Mouse (Mus musculus): ENCODE measurements around the gene Tesk1. TPM values are rescaled to one million over a fixed set of nuclear protein-coding genes. Genes with fewer than 3 reads are reported as not detected.

Tesk1 gene
- polyA plus RNA-seq, 1 experiment from 2014 or later: 12.7 TPM

GRCm38 (mm10) chr4:43421632-43422240 lies 20.0 kb upstream of the Tesk1 start:
- no peak overlapping the region for H3K4me2 ChIP-seq (replicated peaks)
- ATAC-seq (ENCODE audit: low FRiP score, low read depth): no peak
- no peaks in the 10 kb centered on the region for H3K9me3 ChIP-seq
- peaks cover 20% of the 10 kb centered on the region for H3K4me1 ChIP-seq
- peaks cover 69% of the 10 kb centered on the region for H3K36me3 ChIP-seq
- H3K27ac ChIP-seq (replicated peaks): no peak overlapping the region
- H3K27me3 ChIP-seq: peaks cover 49% of the 10 kb centered on the region
- 83% methylated on average over 28 of the region's 28 CpGs for WGBS
- no peak overlapping the region for H3K9ac ChIP-seq (replicated peaks)
- H3K4me3 ChIP-seq: no peak overlapping the region

- Histone ChIP-seq H3K4me1 (peaks cover 30% of the 10 kb centered on the region), H3K9me3 (no peaks in the 10 kb centered on the region), H3K27ac (replicated peaks) (no peak overlapping the region), H3K9ac (replicated peaks) (no peak overlapping the region), H3K27me3 (peaks cover 66% of the 10 kb centered on the region), H3K4me2 (replicated peaks) (no peak overlapping the region), H3K36me3 (peaks cover 56% of the 10 kb centered on the region), H3K4me3 (no peak overlapping the region)
- ATAC-seq (ENCODE audit: low FRiP score, low read depth): no peak
- 93% methylated on average over 20 of the region's 20 CpGs for WGBS
Observed at GRCm38 (mm10) chr4:43423267-43423934, 18.3 kb upstream of the Tesk1 start.

DNA sequence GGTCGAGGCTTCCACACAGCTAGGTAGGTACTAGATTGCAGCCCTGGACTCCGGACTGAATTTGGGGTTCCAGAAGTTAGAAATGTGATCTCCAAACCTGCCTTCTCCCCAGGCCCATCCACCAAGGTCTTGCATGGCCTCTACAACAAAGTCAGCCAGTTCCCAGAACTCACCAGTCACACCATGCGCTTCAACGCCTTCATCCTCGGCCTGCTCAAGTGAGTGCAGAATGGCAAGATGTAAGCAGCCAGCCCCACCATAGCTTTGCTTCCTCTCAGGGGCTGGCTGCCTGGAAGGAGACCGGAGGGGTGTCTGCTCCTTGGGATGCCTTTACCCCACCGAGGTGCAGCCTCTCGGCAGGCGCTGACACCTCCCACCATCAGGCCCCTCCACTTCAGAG lies 17.7 kb upstream of the Tesk1 start:
- H3K36me3 ChIP-seq: peaks cover 56% of the 10 kb centered on the region
- H3K27ac ChIP-seq (replicated peaks): no peak overlapping the region
- 90% methylated on average over 9 of the region's 9 CpGs for WGBS
- H3K4me2 ChIP-seq (replicated peaks): no peak overlapping the region
- peaks cover 72% of the 10 kb centered on the region for H3K27me3 ChIP-seq
- peaks cover 34% of the 10 kb centered on the region for H3K4me1 ChIP-seq
- H3K4me3 ChIP-seq: no peak overlapping the region
- no peaks in the 10 kb centered on the region for H3K9me3 ChIP-seq
- no peak for ATAC-seq (ENCODE audit: low FRiP score, low read depth)
- H3K9ac ChIP-seq (replicated peaks): no peak overlapping the region

DNA sequence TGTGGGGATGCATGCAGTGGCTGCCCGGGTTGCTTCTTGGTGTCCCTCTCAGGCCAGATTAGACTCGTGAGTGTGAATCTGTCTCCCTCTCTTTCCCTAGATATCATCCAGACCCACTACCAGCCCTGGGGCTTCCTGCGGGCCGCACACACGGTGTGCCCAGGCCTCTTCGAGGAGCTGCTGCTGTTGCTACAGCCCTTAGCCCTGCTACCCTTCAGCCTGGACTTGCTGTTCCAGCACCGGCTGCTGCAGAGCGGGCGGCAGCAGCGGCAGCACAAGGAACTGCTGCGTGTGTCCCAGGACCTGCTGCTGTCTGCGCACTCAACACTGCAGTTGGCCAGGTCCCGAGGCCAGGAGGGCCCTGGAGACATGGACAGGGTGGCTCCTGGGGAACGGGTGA lies 16.5 kb upstream of the Tesk1 start:
- H3K27me3 ChIP-seq: peaks cover 80% of the 10 kb centered on the region
- peaks cover 56% of the 10 kb centered on the region for H3K36me3 ChIP-seq
- no peaks in the 10 kb centered on the region for H3K9me3 ChIP-seq
- H3K4me3 ChIP-seq: no peak overlapping the region; the same call in 1 of the 2 replicates
- peak overlapping the region; percentile 19 for H3K4me2 ChIP-seq (replicated peaks)
- ATAC-seq (ENCODE audit: low FRiP score, low read depth): no peak
- peak overlapping the region; percentile 41 for H3K9ac ChIP-seq (replicated peaks)
- 24% methylated on average over 14 of the region's 14 CpGs for WGBS
- H3K27ac ChIP-seq (replicated peaks): no peak overlapping the region
- H3K4me1 ChIP-seq: peaks cover 32% of the 10 kb centered on the region

GRCm38 (mm10) chr4:43425648-43426380 lies 15.9 kb upstream of the Tesk1 start:
- ATAC-seq (ENCODE audit: low FRiP score, low read depth): no peak
- WGBS: 20% methylated on average over 31 of the region's 31 CpGs
- peak overlapping the region; percentile 19 for H3K4me2 ChIP-seq (replicated peaks)
- H3K27me3 ChIP-seq: peaks cover 84% of the 10 kb centered on the region
- no peaks in the 10 kb centered on the region for H3K9me3 ChIP-seq
- H3K27ac ChIP-seq (replicated peaks): no peak overlapping the region
- peak overlapping the region; percentile 41 for H3K9ac ChIP-seq (replicated peaks)
- H3K36me3 ChIP-seq: peaks cover 56% of the 10 kb centered on the region
- H3K4me1 ChIP-seq: peaks cover 31% of the 10 kb centered on the region
- H3K4me3 ChIP-seq: no peak overlapping the region; the same call in 1 of the 2 replicates

DNA sequence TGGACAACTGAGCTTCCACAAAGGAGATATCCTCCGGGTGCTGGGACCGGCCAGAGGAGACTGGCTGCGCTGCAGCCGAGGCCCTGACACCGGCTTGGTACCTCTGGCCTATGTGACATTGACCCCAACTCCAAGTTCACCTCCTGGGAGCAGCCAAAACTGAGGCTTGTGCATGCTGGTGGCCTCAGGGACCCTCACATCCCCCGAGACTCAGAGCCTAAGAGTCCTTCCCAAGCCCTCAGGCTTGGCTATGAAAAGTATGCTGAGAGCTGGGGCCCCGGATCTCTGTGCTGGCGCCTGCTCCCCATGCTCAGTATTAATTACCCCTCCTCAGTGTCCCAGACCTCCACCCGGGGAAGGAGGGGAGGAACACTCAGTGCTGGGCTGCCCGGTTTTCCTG lies 15.3 kb upstream of the Tesk1 start:
- H3K9ac ChIP-seq (replicated peaks): no peak overlapping the region
- peaks cover 84% of the 10 kb centered on the region for H3K27me3 ChIP-seq
- ATAC-seq (ENCODE audit: low FRiP score, low read depth): no peak
- no peak overlapping the region for H3K4me2 ChIP-seq (replicated peaks)
- H3K4me1 ChIP-seq: peaks cover 31% of the 10 kb centered on the region
- H3K36me3 ChIP-seq: peaks cover 53% of the 10 kb centered on the region
- no peaks in the 10 kb centered on the region for H3K9me3 ChIP-seq
- 52% methylated on average over 10 of the region's 10 CpGs for WGBS
- no peak overlapping the region for H3K4me3 ChIP-seq
- H3K27ac ChIP-seq (replicated peaks): no peak overlapping the region

DNA sequence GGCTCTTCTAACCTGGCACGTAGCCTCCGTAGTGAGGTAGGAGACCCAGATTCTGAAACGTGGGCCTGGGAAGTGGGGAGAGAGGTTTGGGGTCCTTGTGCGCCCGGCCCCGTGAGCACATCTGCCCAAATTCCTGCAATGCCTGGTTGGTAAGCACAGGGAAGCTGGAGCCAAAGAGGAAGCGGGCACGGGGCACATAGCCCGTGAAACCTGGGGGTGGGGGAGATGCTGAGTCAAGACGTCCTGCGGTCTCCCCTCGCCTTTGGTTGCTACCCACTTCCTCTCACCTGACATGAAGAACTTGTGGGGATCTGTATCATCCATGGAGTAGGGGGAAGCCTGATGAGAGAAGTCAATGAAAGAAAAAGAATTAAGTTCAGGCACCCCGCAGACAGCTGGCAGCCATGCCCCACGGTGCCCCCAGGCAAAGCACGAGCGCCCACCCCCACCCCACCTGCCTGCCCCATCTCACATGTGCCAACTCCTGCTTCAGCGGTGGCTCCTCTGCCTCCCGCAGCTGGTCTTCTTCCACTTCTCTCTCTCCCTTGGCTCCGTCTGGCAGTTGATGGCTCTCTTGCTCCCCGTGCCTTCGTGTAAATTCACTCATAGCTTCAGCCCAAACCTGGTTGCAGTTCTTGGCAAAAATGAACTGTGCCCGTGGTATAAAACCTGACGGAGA lies 14.1 kb upstream of the Tesk1 start:
- H3K4me3 ChIP-seq: no peak overlapping the region
- H3K9me3 ChIP-seq: no peaks in the 10 kb centered on the region
- H3K27ac ChIP-seq (replicated peaks): no peak overlapping the region
- 22% methylated on average over 23 of the region's 23 CpGs for WGBS
- H3K9ac ChIP-seq (replicated peaks): no peak overlapping the region
- peaks cover 41% of the 10 kb centered on the region for H3K36me3 ChIP-seq
- no peak overlapping the region for H3K4me2 ChIP-seq (replicated peaks)
- no peak for ATAC-seq (ENCODE audit: low FRiP score, low read depth)
- peaks cover 76% of the 10 kb centered on the region for H3K27me3 ChIP-seq
- peaks cover 31% of the 10 kb centered on the region for H3K4me1 ChIP-seq

DNA sequence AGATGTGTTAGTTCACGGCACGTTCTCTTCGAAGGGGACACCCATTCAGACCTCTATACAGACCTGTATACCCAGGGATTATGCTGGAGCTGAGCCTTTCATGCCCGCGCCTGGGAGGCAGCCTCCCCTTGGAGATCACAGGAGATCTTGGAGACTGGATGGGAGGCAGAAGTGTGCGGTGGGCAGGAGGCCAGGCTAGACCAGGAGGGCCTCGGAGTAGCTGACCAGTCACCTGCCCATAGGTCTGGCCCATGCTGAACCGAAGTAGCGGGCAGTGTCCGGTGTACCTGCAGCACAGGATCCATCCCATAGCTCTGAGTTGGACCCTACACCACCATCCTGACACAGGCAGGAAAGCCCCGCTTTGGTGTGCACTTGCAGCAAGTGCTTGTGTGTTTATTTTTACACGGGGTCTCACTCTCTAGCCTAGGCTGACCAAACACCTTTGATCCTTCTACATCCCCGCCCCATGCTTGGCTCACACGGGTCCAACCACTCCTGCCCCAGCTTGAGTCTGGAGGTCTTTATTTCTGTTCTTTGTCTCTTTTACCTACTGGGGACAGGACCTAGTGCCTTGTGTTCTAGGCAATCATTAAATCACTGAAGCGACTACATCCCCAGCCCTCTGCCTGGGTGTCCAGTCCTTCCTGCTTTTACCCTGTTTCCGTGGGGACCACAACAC lies 13.4 kb upstream of the Tesk1 start:
- Histone ChIP-seq H3K4me1 (peaks cover 31% of the 10 kb centered on the region), H3K9ac (replicated peaks) (0 out of 2 replicates have a peak overlapping the region, but pooled peaks have one; percentile 11), H3K27me3 (peaks cover 70% of the 10 kb centered on the region), H3K27ac (replicated peaks) (no peak overlapping the region), H3K9me3 (no peaks in the 10 kb centered on the region), H3K4me2 (replicated peaks) (0 out of 2 replicates have a peak overlapping the region, but pooled peaks have one; percentile 12), H3K36me3 (peaks cover 35% of the 10 kb centered on the region), H3K4me3 (no peak overlapping the region)
- ATAC-seq (ENCODE audit: low FRiP score, low read depth): no peak
- 30% methylated on average over 16 of the region's 16 CpGs for WGBS

DNA sequence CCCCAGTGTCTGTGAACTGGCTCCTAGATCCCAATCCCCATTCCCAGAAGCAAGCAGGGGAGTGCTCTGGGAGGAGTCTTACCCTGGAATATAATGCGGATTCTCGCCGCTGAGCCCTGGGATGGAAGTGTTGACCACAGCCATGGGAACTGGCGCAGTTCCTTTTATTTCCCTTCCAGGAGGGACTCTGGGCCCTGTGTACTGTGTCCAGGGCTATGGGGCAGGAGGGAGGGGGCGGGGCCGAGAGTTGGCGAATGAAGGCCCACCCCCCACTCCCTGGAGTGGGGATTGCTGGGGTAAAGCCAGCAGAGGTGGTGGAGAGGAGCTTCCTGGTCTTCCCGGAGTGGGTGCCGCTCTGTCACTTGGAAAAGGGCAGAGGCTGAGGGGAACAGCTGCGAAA lies 12.8 kb upstream of the Tesk1 start, which contains the start of gene Fam166b:
TSS of gene Fam166b (minus strand) at position 189 of the 400 bp plus-strand sequence.
- Histone ChIP-seq H3K4me2 (replicated peaks) (0 out of 2 replicates have a peak within 1 kb of the TSS, but pooled peaks have one; percentile 12), H3K4me3 (no peak within 1 kb of the TSS), H3K4me1 (peaks cover 31% of the 10 kb centered on the region), H3K27ac (replicated peaks) (no peak within 1 kb of the TSS), H3K9ac (replicated peaks) (0 out of 2 replicates have a peak within 1 kb of the TSS, but pooled peaks have one; percentile 11), H3K36me3 (peaks cover 28% of the 10 kb centered on the region), H3K27me3 (peaks cover 63% of the 10 kb centered on the region), H3K9me3 (no peaks in the 10 kb centered on the region)
- no peak for ATAC-seq (ENCODE audit: low FRiP score, low read depth)
- 6% methylated on average over 10 of the region's 10 CpGs for WGBS

DNA sequence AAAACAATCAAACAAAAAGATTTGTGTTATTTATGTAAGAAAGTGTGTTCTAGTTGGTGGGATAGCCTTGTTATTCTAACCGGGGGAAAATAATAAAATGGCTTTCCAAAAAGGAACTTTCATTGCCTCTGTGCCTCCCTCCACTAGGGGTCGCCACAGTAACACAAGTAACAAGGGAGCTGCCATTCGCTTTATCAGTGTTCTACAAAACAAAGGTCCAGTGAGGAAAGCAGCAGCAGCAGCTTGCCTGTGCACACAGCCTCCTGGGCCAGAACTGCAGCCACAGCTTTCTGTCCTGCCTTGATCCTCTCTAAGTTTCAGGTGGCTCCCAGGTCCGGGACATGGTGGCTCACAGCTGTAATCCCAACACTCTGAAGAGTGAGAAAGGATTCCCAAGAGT lies 10.0 kb upstream of the Tesk1 start:
- Histone ChIP-seq H3K4me3 (no peak overlapping the region), H3K27ac (replicated peaks) (peak overlapping the region; percentile 83), H3K9me3 (no peaks in the 10 kb centered on the region), H3K36me3 (peaks cover under 1% of the 10 kb centered on the region; the same call in 1 of the 2 replicates), H3K4me1 (peaks cover 17% of the 10 kb centered on the region), H3K27me3 (peaks cover 36% of the 10 kb centered on the region), H3K9ac (replicated peaks) (no peak overlapping the region), H3K4me2 (replicated peaks) (no peak overlapping the region)
- WGBS: 10% methylated on average over 4 of the region's 4 CpGs
- peak; percentile 42; the same call in 1 of the 2 replicates for ATAC-seq (ENCODE audit: low FRiP score, low read depth)

DNA sequence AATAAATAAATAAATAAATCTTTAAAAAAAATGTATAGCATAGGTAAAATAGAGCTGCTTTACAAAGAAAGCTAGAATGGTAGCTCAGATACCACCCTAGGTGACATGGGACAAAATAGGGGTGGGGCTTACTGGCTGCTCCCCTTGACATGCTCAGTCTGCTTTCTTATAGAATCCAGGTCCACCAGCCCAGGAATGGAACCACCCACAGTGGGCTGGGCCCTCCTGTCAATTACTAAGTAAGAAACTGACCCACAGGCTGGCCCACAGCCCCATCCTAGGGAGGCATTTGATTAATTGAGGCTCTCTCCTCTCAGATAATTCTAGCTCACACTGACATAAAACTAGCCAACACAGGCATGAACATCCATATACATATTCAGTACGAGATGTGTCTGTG lies 8.9 kb upstream of the Tesk1 start:
- ATAC-seq (ENCODE audit: low FRiP score, low read depth): no peak
- no peak overlapping the region for H3K4me3 ChIP-seq
- no peaks in the 10 kb centered on the region for H3K9me3 ChIP-seq
- peaks cover 24% of the 10 kb centered on the region for H3K27me3 ChIP-seq
- peaks cover 11% of the 10 kb centered on the region for H3K4me1 ChIP-seq
- no peak overlapping the region for H3K27ac ChIP-seq (replicated peaks)
- no peaks in the 10 kb centered on the region for H3K36me3 ChIP-seq
- H3K4me2 ChIP-seq (replicated peaks): no peak overlapping the region
- H3K9ac ChIP-seq (replicated peaks): no peak overlapping the region
- 80% methylated on average over 1 of the region's 1 CpGs for WGBS

All from midbrain, embryonic 12.5 days (tissue).